Mouse (Mus musculus) hindbrain, embryonic 12.5 days (tissue): ENCODE measurements at regions not wholly inside any gene's neighbourhood (a gene's known extent, or its start where the extent isn't known, plus 50 kb on each side); places are given as distances from the start of the nearest gene placed in this dataset.
A peak's percentile ranks its signal among the peaks of the same experiment; 100 is the strongest.

Experiments
- ATAC-seq: fragments of 200-750 bp; cut with Nextera tagmentation; 2 replicates; pipeline ENCODE4 v1.8.0; 2017; ENCODE audit warnings: moderate TSS enrichment; ENCODE audit not compliant: low FRiP score
- H3K27ac ChIP-seq: fragments of 300-500 bp; sonication (generic); 2 replicates; pipeline ENCODE4 v1.5.1; 2016; ENCODE audit warnings: mild to moderate bottlenecking
- H3K27me3 ChIP-seq: fragments of 300-500 bp; sonication (generic); 2 replicates; pipeline ENCODE4 v1.6.1; 2016; ENCODE audit warnings: mild to moderate bottlenecking
- H3K36me3 ChIP-seq: fragments of 300-500 bp; sonication (generic); 2 replicates; pipeline ENCODE4 v1.6.1; 2016; ENCODE audit warnings: mild to moderate bottlenecking
- H3K4me1 ChIP-seq: fragments of 300-500 bp; sonication (generic); 2 replicates; pipeline ENCODE4 v1.6.1; 2016
- H3K4me2 ChIP-seq: fragments of 300-500 bp; sonication (generic); replicated peaks from 2 replicates; pipeline ENCODE4 v1.6.1; 2016; ENCODE audit warnings: mild to moderate bottlenecking
- H3K4me3 ChIP-seq: fragments of 300-500 bp; sonication (generic); 2 replicates; pipeline ENCODE4 v1.5.1; 2016; ENCODE audit warnings: mild to moderate bottlenecking
- H3K9ac ChIP-seq: fragments of 300-500 bp; sonication (generic); 2 replicates; pipeline ENCODE4 v1.6.1; 2016; ENCODE audit warnings: mild to moderate bottlenecking, moderate library complexity
- H3K9me3 ChIP-seq: fragments of 300-500 bp; sonication (generic); replicated peaks from 2 replicates; pipeline ENCODE4 v1.6.1; 2016; ENCODE audit warnings: mild to moderate bottlenecking
- WGBS: fragments of 180-500 bp; shearing (Covaris S2); methylation state at CpG from one replicate; pipeline ENCODE4 v1.1.7; 2016; 5-methylcytosine and 5-hydroxymethylcytosine counted together

DNA sequence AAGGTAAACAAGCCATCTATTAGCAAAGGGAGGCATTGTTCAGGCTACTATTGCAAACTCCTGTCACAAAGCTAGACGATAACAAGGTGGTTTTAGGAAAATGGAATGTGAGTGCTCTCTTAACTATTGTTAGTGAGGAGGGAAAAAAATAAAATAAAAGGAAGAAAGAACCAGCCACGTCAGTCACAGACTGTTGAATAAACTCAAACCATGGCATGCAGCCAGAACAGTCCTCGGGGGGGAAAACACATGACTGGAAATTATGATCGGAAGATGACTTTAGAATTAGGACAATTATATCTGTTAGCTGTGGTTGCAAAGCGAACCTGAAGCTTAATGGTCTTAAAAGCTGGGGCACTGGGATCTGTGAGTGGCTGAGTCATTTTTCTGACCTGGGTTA, 524.1 kb downstream of the Tbc1d22a start:
- ATAC-seq: no peak
- Histone ChIP-seq H3K9me3 (no peaks in the 10 kb centered on the region), H3K4me3 (no peak overlapping the region), H3K27ac (no peak overlapping the region), H3K36me3 (no peaks in the 10 kb centered on the region), H3K27me3 (no peaks in the 10 kb centered on the region), H3K9ac (no peak overlapping the region), H3K4me1 (0 out of 2 replicates have a peak, but pooled peaks cover 2% of the 10 kb centered on the region), H3K4me2 (no peak overlapping the region)
- 66% methylated on average over 5 of the region's 5 CpGs for WGBS

DNA sequence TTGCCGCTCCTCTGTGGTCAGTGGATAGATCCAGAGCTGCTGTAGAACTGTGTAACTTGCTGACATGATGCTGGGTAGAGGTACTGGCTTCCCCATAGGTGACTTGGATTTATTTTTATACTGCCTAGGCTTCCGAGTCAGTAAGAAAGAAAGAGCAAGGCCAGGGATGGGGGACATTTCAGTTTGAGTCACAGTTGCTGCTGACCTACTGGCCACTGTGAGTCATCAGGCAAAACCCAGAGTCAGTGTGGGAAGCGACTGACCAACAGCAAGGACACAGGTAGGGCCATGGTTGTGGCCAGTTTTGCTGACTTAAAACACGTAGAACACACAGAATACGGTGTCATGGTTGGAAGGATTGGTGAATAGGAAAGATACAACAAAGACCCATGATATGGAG, 524.5 kb downstream of the Tbc1d22a start:
- no peak for ATAC-seq
- H3K36me3 ChIP-seq: no peaks in the 10 kb centered on the region
- H3K4me1 ChIP-seq: 0 out of 2 replicates have a peak, but pooled peaks cover 2% of the 10 kb centered on the region
- H3K27ac ChIP-seq: no peak overlapping the region
- H3K9ac ChIP-seq: no peak overlapping the region
- H3K27me3 ChIP-seq: no peaks in the 10 kb centered on the region
- no peak overlapping the region for H3K4me3 ChIP-seq
- 88% methylated on average over 5 of the region's 5 CpGs for WGBS
- no peak overlapping the region for H3K4me2 ChIP-seq
- H3K9me3 ChIP-seq: no peaks in the 10 kb centered on the region

DNA sequence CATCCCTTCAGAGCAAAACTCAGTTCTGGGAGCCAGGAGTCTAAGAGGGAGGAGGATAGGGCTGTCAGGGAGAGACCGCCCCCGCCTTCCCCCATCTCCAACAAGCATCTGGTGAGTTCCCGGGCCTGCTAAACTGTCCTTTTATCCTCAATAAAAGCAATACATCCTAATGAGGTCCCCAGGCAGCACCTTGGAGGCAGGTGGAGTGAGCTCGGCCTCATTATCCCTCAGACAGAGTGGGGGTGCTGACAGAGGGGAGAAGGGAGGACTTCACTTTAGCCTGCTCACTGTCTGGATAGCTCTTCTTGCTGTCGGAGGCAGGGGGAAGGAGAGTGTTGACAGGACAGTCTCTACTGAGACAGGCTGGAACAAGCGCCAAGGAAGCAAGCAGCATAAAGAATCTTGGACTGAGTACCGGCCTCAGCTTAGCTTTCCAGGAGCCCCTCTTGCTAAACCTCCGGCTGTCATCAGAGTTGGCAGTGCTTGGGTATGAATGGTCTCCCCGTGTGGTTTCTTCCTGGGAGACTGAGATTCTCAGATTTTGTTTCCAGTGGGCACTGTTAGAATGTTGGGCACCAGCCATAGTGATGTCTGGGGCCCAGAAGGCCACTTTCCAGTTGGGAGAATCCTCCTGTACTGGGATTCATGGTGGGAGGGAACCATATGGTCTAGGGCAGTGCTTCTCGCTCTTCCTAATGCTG, 537.3 kb downstream of the Tbc1d22a start:
- no peak overlapping the region for H3K27ac ChIP-seq
- H3K36me3 ChIP-seq: no peaks in the 10 kb centered on the region
- no peaks in the 10 kb centered on the region for H3K9me3 ChIP-seq
- WGBS: 70% methylated on average over 10 of the region's 10 CpGs
- H3K27me3 ChIP-seq: no peaks in the 10 kb centered on the region
- H3K4me2 ChIP-seq: no peak overlapping the region
- H3K9ac ChIP-seq: no peak overlapping the region
- H3K4me1 ChIP-seq: 0 out of 2 replicates have a peak, but pooled peaks cover 4% of the 10 kb centered on the region
- no peak overlapping the region for H3K4me3 ChIP-seq
- peak; percentile 56; the same call in 1 of the 2 replicates for ATAC-seq

DNA sequence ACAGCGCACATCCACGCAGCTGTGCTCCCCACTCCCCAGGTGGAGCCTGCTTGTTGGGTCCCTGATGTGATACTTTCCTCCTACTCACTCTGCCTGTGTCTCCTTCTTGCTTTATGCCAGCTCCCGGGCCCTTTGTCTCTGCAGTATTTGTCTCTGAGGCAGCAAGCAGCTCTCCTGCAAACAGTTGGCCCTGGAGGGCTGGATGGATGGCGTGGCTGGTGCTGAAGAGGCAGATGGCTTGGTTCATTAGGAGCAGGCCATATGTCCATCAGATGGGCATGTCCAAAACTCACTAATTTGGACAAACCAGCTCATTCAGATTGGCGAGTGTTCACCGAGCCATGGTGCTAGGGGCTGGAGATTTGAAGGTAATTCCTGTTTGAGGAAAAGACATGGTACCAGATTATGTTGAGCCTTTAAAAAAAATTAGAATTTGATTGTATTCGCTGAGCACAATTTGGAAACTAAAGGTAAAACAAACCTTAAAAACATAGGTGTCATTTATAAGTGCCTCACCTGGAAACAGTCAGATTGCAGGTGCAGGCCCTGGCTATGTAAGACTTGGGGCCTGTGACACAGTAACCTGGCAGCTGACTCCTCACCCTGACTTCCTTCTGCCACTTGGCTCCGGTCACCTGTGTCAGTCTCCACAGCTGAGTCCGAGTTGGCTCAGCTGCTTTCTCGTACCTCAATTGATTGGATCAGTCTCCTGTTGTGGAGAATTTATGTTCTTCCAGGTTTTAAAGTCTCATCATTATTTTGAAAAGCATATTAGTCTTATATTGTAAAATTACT, 549.5 kb downstream of the Tbc1d22a start:
- Histone ChIP-seq H3K4me2 (no peak overlapping the region), H3K27ac (no peak overlapping the region)
- no peak for ATAC-seq

DNA sequence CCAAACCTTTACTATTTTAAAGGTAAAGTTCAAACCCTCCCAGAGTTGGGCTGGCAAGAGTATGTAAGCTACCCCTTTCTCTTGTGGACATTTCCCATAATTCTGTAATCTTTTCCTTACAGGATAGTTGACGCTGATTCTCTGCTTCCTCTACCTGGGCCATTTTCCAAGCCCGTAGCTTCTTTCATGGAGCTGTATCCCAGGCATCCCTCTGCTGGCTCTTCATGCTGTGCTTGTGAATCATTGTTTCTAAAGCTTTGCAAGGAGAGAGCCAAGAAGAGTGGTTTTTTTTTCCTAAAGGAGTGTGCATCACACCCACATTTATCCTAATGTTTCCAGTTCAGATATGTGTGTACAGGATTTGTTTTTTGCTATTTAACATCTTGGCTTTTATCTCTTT, 553.4 kb downstream of the Tbc1d22a start:
- WGBS: 90% methylated on average over 2 of the region's 2 CpGs
- Histone ChIP-seq H3K36me3 (no peaks in the 10 kb centered on the region), H3K9me3 (no peaks in the 10 kb centered on the region), H3K4me1 (no peaks in the 10 kb centered on the region), H3K9ac (no peak overlapping the region), H3K27ac (no peak overlapping the region), H3K4me3 (no peak overlapping the region), H3K27me3 (no peaks in the 10 kb centered on the region), H3K4me2 (no peak overlapping the region)
- ATAC-seq: no peak

More for the DNA sequence above, 549.5 kb downstream of the Tbc1d22a start:
- no peaks in the 10 kb centered on the region for H3K27me3 ChIP-seq
- no peak overlapping the region for H3K4me3 ChIP-seq
- H3K36me3 ChIP-seq: no peaks in the 10 kb centered on the region
- H3K9me3 ChIP-seq: no peaks in the 10 kb centered on the region
- H3K4me1 ChIP-seq: no peaks in the 10 kb centered on the region
- 85% methylated on average over 10 of the region's 10 CpGs for WGBS
- H3K9ac ChIP-seq: no peak overlapping the region

DNA sequence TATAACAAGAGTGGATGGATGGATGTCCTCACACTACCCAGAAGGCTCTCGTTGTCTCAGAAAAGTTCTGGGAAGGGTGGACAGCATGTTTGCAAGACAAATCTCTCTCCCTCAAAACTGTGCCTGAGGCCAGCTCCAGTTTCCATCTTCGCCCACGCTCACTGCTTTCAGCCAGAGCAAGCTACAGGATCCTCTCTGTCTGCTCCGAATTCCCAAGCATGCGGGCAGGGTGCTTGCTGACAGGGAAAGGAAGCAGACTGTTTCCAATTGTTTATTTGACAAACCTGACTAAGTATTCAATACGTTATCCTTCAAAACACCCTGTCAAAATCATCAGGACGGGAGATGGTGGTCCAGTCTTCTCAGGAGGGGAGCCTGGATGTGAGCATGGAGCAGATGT, 558.8 kb downstream of the Tbc1d22a start:
- Histone ChIP-seq H3K27me3 (no peaks in the 10 kb centered on the region), H3K27ac (no peak overlapping the region), H3K36me3 (no peaks in the 10 kb centered on the region), H3K4me1 (no peaks in the 10 kb centered on the region), H3K9ac (no peak overlapping the region), H3K9me3 (no peaks in the 10 kb centered on the region), H3K4me2 (no peak overlapping the region), H3K4me3 (no peak overlapping the region)
- WGBS: 73% methylated on average over 7 of the region's 7 CpGs
- ATAC-seq: no peak

DNA sequence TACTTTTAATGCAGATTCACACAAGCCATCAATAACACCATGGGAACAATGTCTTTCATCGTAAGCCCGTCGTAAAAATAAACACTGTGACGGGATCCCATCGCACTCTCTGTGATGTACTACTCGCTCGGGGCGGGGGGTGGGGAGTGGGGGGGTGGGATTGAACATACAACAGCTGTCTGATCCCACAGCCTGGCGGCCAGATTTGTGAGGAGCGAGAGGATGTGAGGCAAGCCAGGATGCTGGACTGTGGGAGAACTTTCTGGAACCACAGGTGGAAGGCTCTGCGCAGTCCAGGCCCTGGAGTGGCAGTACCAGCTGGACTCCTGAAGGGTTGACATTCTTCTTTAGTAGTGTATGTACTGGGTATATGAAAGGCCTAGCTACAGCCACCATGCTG, 563.7 kb downstream of the Tbc1d22a start:
- no peak overlapping the region for H3K4me2 ChIP-seq
- no peaks in the 10 kb centered on the region for H3K4me1 ChIP-seq
- no peak overlapping the region for H3K9ac ChIP-seq
- H3K27ac ChIP-seq: no peak overlapping the region
- no peaks in the 10 kb centered on the region for H3K36me3 ChIP-seq
- 68% methylated on average over 11 of the region's 11 CpGs for WGBS
- no peaks in the 10 kb centered on the region for H3K9me3 ChIP-seq
- H3K4me3 ChIP-seq: no peak overlapping the region
- no peak for ATAC-seq
- no peaks in the 10 kb centered on the region for H3K27me3 ChIP-seq

DNA sequence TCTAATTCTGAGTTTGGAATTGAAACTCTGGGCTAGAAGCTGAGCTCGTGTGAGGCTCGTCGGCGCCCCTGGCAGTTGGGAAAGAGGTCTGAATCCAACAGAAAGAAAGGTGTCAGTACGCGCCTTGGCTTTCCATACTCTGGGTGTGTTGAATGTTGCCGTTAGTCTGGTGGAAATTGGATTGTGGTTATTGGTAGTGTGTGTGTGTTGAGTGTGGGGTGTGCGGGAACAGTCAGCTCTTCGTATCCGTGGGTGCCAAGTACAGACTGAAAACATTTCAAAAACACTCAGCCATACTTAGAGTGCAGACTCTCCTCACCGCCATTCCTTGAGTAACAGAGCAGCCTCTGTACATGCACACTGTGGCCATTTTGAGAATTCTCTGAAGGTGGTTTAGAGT, 566.9 kb downstream of the Tbc1d22a start:
- no peaks in the 10 kb centered on the region for H3K36me3 ChIP-seq
- ATAC-seq: no peak
- no peaks in the 10 kb centered on the region for H3K4me1 ChIP-seq
- no peak overlapping the region for H3K4me3 ChIP-seq
- H3K4me2 ChIP-seq: no peak overlapping the region
- no peak overlapping the region for H3K9ac ChIP-seq
- no peak overlapping the region for H3K27ac ChIP-seq
- no peaks in the 10 kb centered on the region for H3K27me3 ChIP-seq
- no peaks in the 10 kb centered on the region for H3K9me3 ChIP-seq
- 92% methylated on average over 11 of the region's 11 CpGs for WGBS

DNA sequence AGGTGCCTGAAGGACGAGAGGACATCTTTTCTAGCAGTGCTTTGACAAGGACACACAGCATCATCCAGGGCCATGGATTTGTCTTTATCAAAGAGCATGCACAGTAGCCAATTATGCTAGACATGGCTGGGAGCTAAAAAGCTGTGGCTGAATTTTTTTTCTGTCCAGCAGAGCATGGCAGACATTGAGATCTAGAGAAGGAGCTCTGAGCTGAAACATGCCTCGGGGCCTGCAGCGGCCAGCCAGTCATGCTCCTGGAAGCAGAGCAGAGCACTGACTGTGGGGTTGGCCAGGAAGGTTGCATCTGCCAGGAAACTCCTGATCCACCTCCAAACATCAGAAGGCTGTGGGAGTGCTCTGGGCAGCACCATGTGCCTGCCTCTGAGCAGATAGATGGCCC, 580.5 kb downstream of the Tbc1d22a start:
- H3K36me3 ChIP-seq: no peaks in the 10 kb centered on the region
- H3K9me3 ChIP-seq: no peaks in the 10 kb centered on the region
- H3K4me1 ChIP-seq: no peaks in the 10 kb centered on the region
- H3K4me2 ChIP-seq: no peak overlapping the region
- H3K27me3 ChIP-seq: no peaks in the 10 kb centered on the region
- H3K27ac ChIP-seq: no peak overlapping the region
- no peak overlapping the region for H3K9ac ChIP-seq
- 73% methylated on average over 3 of the region's 3 CpGs for WGBS
- H3K4me3 ChIP-seq: no peak overlapping the region
- ATAC-seq: no peak

DNA sequence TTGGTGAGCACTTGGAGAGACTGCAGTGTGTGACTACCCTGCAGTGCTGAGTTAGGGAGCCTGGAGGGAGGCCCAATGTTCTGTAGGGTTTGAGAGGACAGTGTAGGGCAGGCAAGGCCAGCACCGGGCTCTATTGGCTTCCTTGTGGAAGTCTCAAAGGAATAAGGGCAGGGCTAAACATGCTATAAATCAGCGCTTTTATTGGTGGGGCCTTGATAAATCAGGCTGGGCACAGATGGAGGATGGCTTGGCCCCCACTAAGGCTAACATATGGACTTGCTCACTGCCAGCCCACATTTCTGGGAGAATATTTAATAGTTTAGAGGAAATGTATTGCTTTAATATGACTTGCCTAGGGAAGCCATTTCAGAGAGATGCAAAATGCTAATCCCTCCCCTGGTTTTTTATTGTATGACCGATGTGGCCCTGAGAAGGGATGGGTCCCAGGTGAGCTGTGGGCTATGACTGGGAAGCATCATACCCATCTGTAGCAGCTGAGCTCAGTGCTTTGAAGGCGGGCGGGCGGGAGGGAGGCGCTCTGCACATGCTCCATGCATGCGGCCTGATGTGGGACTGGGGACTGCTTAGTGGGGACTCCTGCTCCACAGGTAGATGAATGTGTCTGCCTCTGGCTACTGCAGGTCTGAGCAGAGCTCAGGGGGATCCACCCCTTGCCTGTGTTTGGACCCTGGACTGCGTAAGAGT, 584.4 kb downstream of the Tbc1d22a start:
- no peaks in the 10 kb centered on the region for H3K4me1 ChIP-seq
- H3K9ac ChIP-seq: no peak overlapping the region
- no peak overlapping the region for H3K4me2 ChIP-seq
- H3K27ac ChIP-seq: no peak overlapping the region
- H3K27me3 ChIP-seq: no peaks in the 10 kb centered on the region
- ATAC-seq: no peak
- H3K9me3 ChIP-seq: no peaks in the 10 kb centered on the region
- H3K4me3 ChIP-seq: no peak overlapping the region
- no peaks in the 10 kb centered on the region for H3K36me3 ChIP-seq
- WGBS: 85% methylated on average over 9 of the region's 9 CpGs

DNA sequence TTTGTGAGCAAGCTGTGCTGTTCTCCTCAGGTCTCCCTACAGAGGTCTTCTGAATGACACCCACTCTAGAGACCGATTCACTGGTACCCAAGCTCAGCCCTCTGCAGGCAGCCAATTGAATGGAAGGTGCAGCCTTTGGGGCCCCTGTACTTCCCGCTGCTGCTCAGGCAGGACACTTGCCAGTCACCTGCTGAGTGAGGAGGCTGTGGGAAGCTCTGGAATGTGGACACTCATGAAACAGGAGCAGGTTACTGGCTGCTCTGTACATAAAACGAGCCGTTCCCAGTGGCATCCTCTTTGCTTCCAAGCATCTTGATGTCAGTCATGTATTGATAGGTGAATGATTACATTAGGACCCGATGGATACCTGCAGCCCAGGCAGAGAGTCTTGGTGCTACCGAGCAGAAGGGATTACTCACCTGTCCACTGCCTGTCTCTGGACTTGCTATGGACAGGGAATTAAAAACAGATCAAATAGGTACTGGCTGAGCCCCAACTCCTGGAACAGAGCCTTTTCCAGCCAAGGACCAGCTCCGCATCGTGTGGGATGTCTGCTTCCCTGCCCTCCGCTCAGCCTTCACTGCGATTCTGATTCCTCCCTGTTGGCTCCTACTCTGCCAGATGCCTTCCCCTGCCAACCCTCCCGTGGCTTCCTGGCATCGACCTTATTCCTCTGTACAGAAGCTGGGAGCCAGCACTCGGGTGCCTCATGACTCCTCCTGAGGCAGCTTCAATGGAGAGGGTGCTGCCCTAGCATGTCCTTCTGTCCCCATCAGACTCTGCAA, 593.2 kb downstream of the Tbc1d22a start:
- no peak overlapping the region for H3K9ac ChIP-seq
- no peak overlapping the region for H3K27ac ChIP-seq
- whole genome bisulfite sequencing: 84% methylated on average over 13 of the region's 13 CpGs
- H3K4me3 ChIP-seq: no peak overlapping the region
- no peaks in the 10 kb centered on the region for H3K4me1 ChIP-seq
- H3K4me2 ChIP-seq: no peak overlapping the region
- no peaks in the 10 kb centered on the region for H3K27me3 ChIP-seq
- no peak for ATAC-seq
- H3K9me3 ChIP-seq: no peaks in the 10 kb centered on the region
- no peaks in the 10 kb centered on the region for H3K36me3 ChIP-seq

DNA sequence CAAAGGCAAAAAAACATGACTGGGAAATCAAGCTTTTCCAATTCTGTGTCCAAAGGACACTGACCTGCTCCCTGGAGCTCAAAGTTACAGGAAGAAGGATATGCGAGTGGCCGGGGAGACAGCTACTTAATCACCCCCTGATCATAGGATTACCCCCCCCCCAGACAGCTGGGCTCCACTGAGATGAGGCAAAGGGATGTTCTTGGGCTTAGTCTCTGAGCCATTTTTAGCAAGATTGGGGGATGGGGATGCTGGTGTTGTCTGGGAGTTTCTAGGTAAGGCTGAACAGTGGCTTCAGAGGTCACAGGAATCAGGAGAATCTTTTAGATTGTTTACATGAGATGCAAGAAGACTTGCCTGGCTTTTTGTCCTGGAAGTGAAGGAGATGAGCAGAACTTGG, 597.6 kb downstream of the Tbc1d22a start:
- Histone ChIP-seq H3K4me1 (peaks cover 3% of the 10 kb centered on the region; the same call in 1 of the 2 replicates), H3K4me2 (no peak overlapping the region), H3K36me3 (no peaks in the 10 kb centered on the region), H3K4me3 (no peak overlapping the region), H3K27ac (no peak overlapping the region), H3K27me3 (no peaks in the 10 kb centered on the region), H3K9me3 (no peaks in the 10 kb centered on the region), H3K9ac (no peak overlapping the region)
- WGBS: 73% methylated on average over 2 of the region's 2 CpGs
- no peak for ATAC-seq
